ENCODE assay signal across 28 mouse cellular contexts in the genomic region with DNA sequence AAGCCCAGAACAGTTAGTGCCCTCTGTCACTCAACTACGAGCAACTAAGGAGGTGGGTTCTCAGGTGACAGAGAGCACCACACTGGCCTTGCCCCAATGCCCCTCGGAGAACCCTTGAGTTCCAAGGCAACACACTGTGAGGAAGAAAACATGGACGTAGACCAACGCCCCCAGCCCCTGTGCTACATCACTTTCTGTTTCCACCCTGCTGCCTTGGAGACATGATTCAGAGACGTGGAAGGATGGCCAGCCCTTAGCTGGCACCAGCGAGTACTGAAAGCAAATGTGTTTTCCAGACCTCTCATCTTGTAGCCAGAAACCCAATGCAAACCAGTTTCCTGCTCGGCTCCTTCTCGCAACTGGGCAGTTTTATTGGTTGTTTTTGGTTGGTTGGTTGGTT. TPM values are rescaled to one million over a fixed set of nuclear protein-coding genes. Genes with fewer than 3 reads are reported as not detected.
DNase-seq lines count a peak whose midpoint lies in the region; ATAC-seq and TF ChIP-seq lines count a peak whose summit lies in the region.
"Had no signal": no experiment of that assay in that cellular context is flagged by ENCODE, and none has a peak within 500 bp of the region (broad histone marks: within the 10 kb centered on the region; RNA-seq: fewer than 3 reads in every experiment).

No protein-coding gene starts in this region.

- no peak for ATAC-seq in midbrain, embryonic 15.5 days (replicated peaks)
- ATAC-seq in midbrain, embryonic 13.5 days: no peak
- no peak for ATAC-seq in hindbrain, embryonic 16.5 days
- ATAC-seq: CD4-positive, CD25-positive, alpha-beta regulatory T cell, adult 4 months; forebrain, embryonic 13.5 days; inflammation-experienced regulatory T-cells, adult 6 months; Patski had no signal

- no peak overlapping the region for H3K9ac ChIP-seq in midbrain, embryonic 15.5 days
- no peak overlapping the region for H3K9ac ChIP-seq in midbrain, embryonic 13.5 days (replicated peaks)
- no peak overlapping the region for H3K9ac ChIP-seq in hindbrain, embryonic 16.5 days (ENCODE audit: low read depth, low read length)
- H3K9ac ChIP-seq: embryonic facial prominence, embryonic 13.5 days; forebrain, embryonic 13.5 days; neural tube, embryonic 12.5 days had no signal

- no peak overlapping the region for H3K27ac ChIP-seq in heart, embryonic 10.5 days
- no peak overlapping the region for H3K27ac ChIP-seq in midbrain, embryonic 15.5 days
- no peak overlapping the region for H3K27ac ChIP-seq in midbrain, embryonic 13.5 days
- H3K27ac ChIP-seq in hindbrain, embryonic 16.5 days (ENCODE audit: low read depth, low read length): no peak overlapping the region
- no peak overlapping the region for H3K27ac ChIP-seq in gastrocnemius, adult 2 months
- H3K27ac ChIP-seq: embryonic facial prominence, embryonic 13.5 days; forebrain, embryonic 13.5 days; neural tube, embryonic 12.5 days had no signal

- peaks cover 64% of the 10 kb centered on the region for H3K27me3 ChIP-seq in heart, embryonic 10.5 days (ENCODE audit: insufficient read depth, poor library complexity, severe bottlenecking)
- peaks cover 15% of the 10 kb centered on the region for H3K27me3 ChIP-seq in midbrain, embryonic 15.5 days (replicated peaks)
- H3K27me3 ChIP-seq in midbrain, embryonic 13.5 days: peaks cover 41% of the 10 kb centered on the region
- peaks cover 9% of the 10 kb centered on the region; the same call in 1 of the 2 replicates for H3K27me3 ChIP-seq in hindbrain, embryonic 16.5 days (replicated peaks; ENCODE audit: control insufficient read depth, insufficient read depth, low read length)

- 72% methylated on average over 8 of the region's 8 CpGs for WGBS in heart, embryonic 10.5 days
- WGBS in midbrain, embryonic 15.5 days: 75% methylated on average over 8 of the region's 8 CpGs
- WGBS in midbrain, embryonic 13.5 days: 77% methylated on average over 8 of the region's 8 CpGs
- 67% methylated on average over 8 of the region's 8 CpGs for WGBS in hindbrain, embryonic 16.5 days

- intact Hi-C loops in gastrocnemius, adult 2 months (cut with DNase I): no loop called here

- TF ChIP-seq CTCF in gastrocnemius, adult 2 months (IDR thresholded peaks at IDR 0.05): no peak

- H3K4me3 ChIP-seq in heart, embryonic 10.5 days: no peak overlapping the region
- no peak overlapping the region for H3K4me3 ChIP-seq in midbrain, embryonic 15.5 days
- no peak overlapping the region for H3K4me3 ChIP-seq in midbrain, embryonic 13.5 days (replicated peaks)
- no peak overlapping the region for H3K4me3 ChIP-seq in hindbrain, embryonic 16.5 days (ENCODE audit: low read length)
- H3K4me3 ChIP-seq in gastrocnemius, adult 2 months: no peak overlapping the region
- H3K4me3 ChIP-seq: embryonic facial prominence, embryonic 13.5 days; erythroblast, embryonic 14.5 days; forebrain, embryonic 13.5 days had no signal

- H3K4me1 ChIP-seq in heart, embryonic 10.5 days: peaks cover 17% of the 10 kb centered on the region
- H3K4me1 ChIP-seq in midbrain, embryonic 15.5 days: peaks cover 18% of the 10 kb centered on the region
- peaks cover 18% of the 10 kb centered on the region for H3K4me1 ChIP-seq in midbrain, embryonic 13.5 days (replicated peaks)
- H3K4me1 ChIP-seq in hindbrain, embryonic 16.5 days (ENCODE audit: control insufficient read depth, insufficient read depth, low read depth, low read length): peaks cover 16% of the 10 kb centered on the region

- H3K4me2 ChIP-seq in midbrain, embryonic 15.5 days: peak overlapping the region; percentile 84; the same call in 1 of the 2 replicates
- H3K4me2 ChIP-seq in midbrain, embryonic 13.5 days (replicated peaks): no peak overlapping the region
- H3K4me2 ChIP-seq in hindbrain, embryonic 16.5 days (ENCODE audit: low read length): peak overlapping the region; percentile 92
- H3K4me2 ChIP-seq: embryonic facial prominence, embryonic 13.5 days had no signal

- H3K36me3 ChIP-seq in heart, embryonic 10.5 days: no peaks in the 10 kb centered on the region
- H3K36me3 ChIP-seq in midbrain, embryonic 15.5 days (replicated peaks): no peaks in the 10 kb centered on the region
- H3K36me3 ChIP-seq in midbrain, embryonic 13.5 days: no peaks in the 10 kb centered on the region
- H3K36me3 ChIP-seq in hindbrain, embryonic 16.5 days (ENCODE audit: control insufficient read depth, insufficient read depth, low read length): no peaks in the 10 kb centered on the region
- H3K36me3 ChIP-seq: embryonic facial prominence, embryonic 13.5 days; neural tube, embryonic 12.5 days had no signal

- peak; percentile 71 for DNase-seq in heart, embryonic 10.5 days (ENCODE audit: low spot score)
- no peak for DNase-seq in heart, adult 9 months (ENCODE audit: low spot score in 2 of 2)
- peak; percentile 36 for DNase-seq in MN1 (ENCODE audit: low spot score)
- DNase-seq in gastrocnemius, adult 2 months: no peak
- no peak for DNase-seq in thymus, postnatal 10 days (ENCODE audit: low spot score in 2 of 2)
- DNase-seq: adrenal gland, adult 2 months; cerebellum, adult 2 months; cerebellum, postnatal 25 days; embryo, embryonic 11 days; gastrocnemius, postnatal 10 days; kidney, postnatal 4 days; layer of hippocampus, adult 9-11 months; lung, postnatal 4 days; thymus, postnatal 36 days had no signal

- H3K9me3 ChIP-seq in heart, embryonic 10.5 days: 0 out of 2 replicates have a peak, but pooled peaks cover 8% of the 10 kb centered on the region
- H3K9me3 ChIP-seq in midbrain, embryonic 15.5 days: no peaks in the 10 kb centered on the region
- H3K9me3 ChIP-seq in midbrain, embryonic 13.5 days: no peaks in the 10 kb centered on the region
- H3K9me3 ChIP-seq in hindbrain, embryonic 16.5 days (ENCODE audit: control insufficient read depth, low read length): 0 out of 2 replicates have a peak, but pooled peaks cover 2% of the 10 kb centered on the region
- H3K9me3 ChIP-seq: embryonic facial prominence, embryonic 13.5 days; forebrain, embryonic 13.5 days; neural tube, embryonic 12.5 days had no signal

RNA-seq across cellular contexts. Expression of gene Lrrc27, which starts 26.4 kb away (rescaled TPM):
- 4.5 TPM in 2 replicates for polyA plus RNA-seq in heart, embryonic 10.5 days (2016; fragmentation: Nextera tagmentation; extraction: Ambion mirVana)
- 4.1 and 4.6 TPM in 2 replicates for polyA plus RNA-seq in midbrain, embryonic 15.5 days (2015; fragmentation: Nextera tagmentation; extraction: Ambion mirVana)
- 4.8 and 6.8 TPM in 2 replicates for polyA plus RNA-seq in midbrain, embryonic 13.5 days (2015; fragmentation: Nextera tagmentation; extraction: Ambion mirVana)
- 3.8 and 6.8 TPM in 2 replicates for polyA plus RNA-seq in hindbrain, embryonic 16.5 days (2015; fragmentation: Nextera tagmentation; extraction: Ambion mirVana)
- total RNA-seq in gastrocnemius, adult 2 months (2021): 1 to 10 TPM; 1.6 to 4.0 TPM
- polyA plus RNA-seq: erythroblast, embryonic 14.5 days had no signal

RNA-seq across cellular contexts. Expression of gene Stk32c, which starts 26.7 kb away (rescaled TPM):
- polyA plus RNA-seq in heart, embryonic 10.5 days (2016; fragmentation: Nextera tagmentation; extraction: Ambion mirVana): not detected in 2 replicates
- 2.3 and 2.4 TPM in 2 replicates for polyA plus RNA-seq in midbrain, embryonic 15.5 days (2015; fragmentation: Nextera tagmentation; extraction: Ambion mirVana)
- polyA plus RNA-seq in midbrain, embryonic 13.5 days (2015; fragmentation: Nextera tagmentation; extraction: Ambion mirVana): 0.49 and 0.79 TPM in 2 replicates
- polyA plus RNA-seq in hindbrain, embryonic 16.5 days (2015; fragmentation: Nextera tagmentation; extraction: Ambion mirVana): 2.9 and 3.0 TPM in 2 replicates
- under 1 TPM in 1 of 2 experiments, not detected in 1; 0.73 TPM for total RNA-seq in gastrocnemius, adult 2 months (2021)
- total RNA-seq: granulocyte monocyte progenitor cell, adult 5-6 weeks; megakaryocyte-erythroid progenitor cell, adult 5-6 weeks had no signal
- polyA plus RNA-seq: erythroblast, embryonic 14.5 days; heart, embryonic 14.5 days; liver, embryonic 16.5 days had no signal

Comparison
In these comparisons a context has a peak if more than half of its experiments do, and no peak if none do; other contexts are left out.
1. DNase-seq: peak in heart, embryonic 10.5 days (single experiment) and MN1 (single experiment); none in heart, adult 9 months (0 of 2), gastrocnemius, adult 2 months (single experiment) and thymus, postnatal 10 days (0 of 2).